Mouse (Mus musculus) gastrocnemius, postnatal 14 days (tissue): Measurements from ENCODE around the gene Nprl2. TPM values are rescaled to one million over a fixed set of nuclear protein-coding genes. Genes with fewer than 3 reads are reported as not detected.

ENCODE experiments used
- DNase-seq: peaks from one replicate; pipeline ENCODE4 v3.0.0; 2021; ENCODE audit warnings: mixed read lengths
- intact Hi-C: fragments of 180-260 bp; cut with DNase I; formaldehyde crosslinking; loops from one replicate; pipeline ENCODE4 v1.15.1; 2025; ENCODE audit warnings: low total_unique reads
- total RNA-seq, 2 experiments: library from RNA; stranded (reverse); gene quantifications; 2 replicates each; pipeline ENCODE4 v1.2.3; 2021

The Nprl2 gene
- total RNA-seq, 2 experiments from 2014 or later, result 7.5 to 7.7 TPM

DNA sequence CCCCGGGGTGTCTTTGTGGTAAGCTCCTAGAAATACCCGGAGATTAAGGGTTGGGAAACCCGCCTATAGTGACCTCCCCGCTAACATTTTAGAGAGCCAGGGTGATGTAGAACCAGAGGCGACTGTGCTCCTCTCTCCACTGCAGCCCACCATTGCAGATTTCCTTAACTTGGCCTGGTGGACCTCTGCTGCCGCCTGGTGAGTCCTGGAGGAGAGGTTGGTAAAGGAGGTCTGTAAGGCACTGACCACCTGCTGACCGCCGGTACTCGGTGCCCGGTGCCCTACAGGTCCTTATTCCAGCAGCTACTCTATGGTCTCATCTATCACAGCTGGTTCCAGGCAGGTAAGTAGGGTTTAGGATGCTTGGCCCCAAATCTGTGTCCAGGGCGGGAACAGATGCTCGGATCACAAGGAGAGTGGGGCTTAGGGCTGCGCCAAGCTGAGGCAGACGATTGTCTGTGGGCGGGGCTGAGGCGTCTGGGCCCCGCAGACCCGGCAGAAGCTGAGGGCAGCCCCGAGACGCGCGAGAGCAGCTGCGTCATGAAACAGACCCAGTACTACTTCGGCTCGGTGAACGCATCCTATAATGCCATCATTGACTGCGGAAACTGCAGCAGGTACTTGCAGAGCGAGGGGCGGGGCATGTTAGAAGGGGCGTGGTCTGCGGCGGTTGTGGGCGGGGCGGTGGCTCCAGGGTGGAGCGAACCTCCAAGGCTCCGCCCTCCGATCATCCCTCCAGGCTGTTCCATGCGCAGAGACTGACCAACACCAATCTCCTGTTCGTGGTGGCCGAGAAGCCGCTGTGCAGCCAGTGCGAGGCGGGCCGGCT is 15.6 kb upstream of the Nprl2 start:
- DNase-seq, result peak; percentile 62
- intact Hi-C loops, result no loop called here

DNA sequence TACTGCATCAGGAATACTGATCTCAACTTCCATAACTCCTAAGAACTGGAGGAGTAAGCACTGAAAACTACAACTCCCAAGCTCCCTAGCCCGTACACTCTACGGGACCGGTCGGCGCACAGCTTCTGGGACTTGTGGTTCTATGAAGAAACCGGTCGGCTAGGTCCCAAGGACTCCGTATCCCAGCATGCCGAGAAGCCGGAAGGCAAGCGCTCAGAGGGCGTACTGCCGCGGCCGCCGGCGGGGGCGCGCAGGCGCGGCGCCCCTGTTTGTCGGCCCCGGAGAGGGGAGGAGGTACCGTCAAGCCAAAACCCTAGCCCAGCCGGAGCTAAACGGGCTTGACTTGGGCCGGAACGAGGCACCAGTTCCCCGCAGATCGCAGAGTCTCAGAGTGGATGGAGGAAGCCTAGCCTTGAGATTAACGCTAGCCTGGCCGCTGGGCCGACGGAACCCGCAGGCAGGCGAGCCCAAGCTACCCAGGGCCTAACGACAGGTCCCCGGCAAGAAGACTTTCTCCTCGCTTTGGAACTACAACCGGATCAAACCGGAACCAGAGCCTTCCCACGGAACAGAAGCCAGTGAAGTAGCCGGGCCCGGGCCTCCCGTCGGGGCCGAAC is 8.1 kb upstream of the Nprl2 start, which contains the start of gene Tmem115:
Tmem115 (plus strand) TSS at position 155 of the 617 bp plus-strand sequence.
- intact Hi-C loops, result no loop called here

DNA sequence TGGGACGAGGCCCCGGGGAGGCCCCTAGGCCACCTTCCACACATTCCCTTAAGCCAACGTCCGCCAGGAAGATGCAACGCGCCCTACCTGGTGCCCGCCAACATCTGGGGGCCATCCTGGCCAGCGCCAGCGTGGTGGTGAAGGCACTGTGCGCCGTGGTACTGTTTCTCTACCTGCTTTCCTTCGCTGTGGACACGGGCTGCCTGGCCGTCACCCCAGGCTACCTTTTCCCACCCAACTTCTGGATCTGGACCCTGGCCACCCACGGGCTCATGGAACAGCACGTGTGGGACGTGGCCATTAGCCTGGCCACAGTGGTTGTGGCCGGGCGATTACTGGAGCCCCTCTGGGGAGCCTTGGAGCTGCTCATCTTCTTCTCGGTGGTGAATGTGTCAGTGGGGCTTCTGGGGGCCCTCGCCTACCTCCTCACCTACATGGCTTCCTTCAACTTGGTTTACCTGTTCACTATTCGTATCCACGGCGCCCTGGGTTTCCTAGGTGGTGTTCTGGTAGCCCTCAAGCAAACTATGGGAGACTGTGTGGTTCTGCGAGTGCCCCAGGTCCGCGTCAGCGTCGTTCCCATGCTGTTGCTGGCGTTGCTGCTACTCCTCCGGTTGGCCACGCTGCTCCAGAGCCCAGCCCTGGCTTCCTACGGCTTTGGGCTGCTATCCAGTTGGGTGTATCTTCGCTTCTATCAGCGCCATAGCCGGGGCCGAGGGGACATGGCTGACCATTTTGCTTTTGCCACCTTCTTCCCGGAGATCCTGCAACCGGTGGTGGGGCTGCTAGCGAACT is 7.4 kb upstream of the Nprl2 start:
- peak; percentile 64 for DNase-seq

More for the DNA sequence above, 8.1 kb upstream of the Nprl2 start, which contains the start of gene Tmem115:
- DNase-seq, result peak; percentile 93

DNA sequence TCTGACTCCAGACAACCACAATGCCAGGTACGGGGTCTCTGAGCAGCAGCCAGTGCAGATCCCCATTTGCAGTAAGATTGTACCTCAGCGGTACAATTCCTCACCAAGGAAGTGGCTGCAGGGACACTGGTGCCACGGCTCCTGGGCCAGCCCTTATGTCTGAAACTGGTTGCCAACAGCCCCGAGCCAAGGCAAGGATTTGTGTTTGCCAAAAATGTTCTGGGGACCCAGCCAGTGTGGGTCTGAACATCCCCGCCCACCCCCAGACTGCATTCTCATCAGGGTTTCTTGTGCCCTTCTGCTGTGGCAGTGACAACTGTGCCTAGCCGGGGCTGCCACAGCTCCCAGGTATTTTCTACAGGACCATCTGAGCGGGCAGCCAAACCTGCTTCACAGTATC is 3.8 kb upstream of the Nprl2 start:
- intact Hi-C loops, result no loop called here
- no peak for DNase-seq

More for the DNA sequence above, 7.4 kb upstream of the Nprl2 start:
- intact Hi-C loops, result no loop called here

DNA sequence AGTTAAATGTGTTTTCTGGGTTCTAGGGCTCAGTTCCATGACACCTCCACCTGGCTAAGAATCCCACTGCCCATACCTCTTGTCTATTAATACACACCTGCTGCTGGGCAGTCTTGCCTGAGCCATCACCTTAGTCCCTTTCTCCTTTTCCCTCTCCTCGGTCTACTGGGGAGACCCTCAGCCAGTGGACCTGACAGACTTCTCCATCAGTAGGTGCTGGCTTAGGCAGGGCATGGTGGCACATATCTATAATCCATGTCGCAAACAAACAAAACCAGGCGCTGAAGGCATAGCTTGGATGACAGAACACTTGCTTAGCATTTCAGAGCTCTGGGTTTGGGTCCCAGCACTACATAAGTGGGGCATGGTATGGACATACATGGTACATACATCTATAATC is 3.3 kb upstream of the Nprl2 start:
- DNase-seq, result no peak
- intact Hi-C loops, result no loop called here

DNA sequence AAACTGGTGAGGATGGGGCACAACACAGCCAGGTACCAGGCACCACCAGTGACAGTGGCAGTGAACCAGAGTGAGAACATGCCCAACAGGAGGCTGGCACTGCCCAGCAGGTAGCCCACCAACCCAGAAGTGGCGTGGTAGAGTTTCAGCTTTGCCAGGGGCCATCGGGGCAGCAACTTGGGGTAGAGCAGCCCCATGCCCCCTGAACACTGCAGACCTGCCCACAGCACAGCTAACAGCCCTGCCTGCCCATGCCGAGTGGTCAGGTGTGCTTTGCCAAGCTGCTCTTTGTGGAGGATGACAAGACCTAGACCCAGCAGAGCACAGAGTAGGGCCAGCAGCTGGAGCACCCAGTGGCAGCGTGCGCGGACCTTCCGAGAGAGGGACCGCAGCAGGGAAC is 2.1 kb upstream of the Nprl2 start:
- intact Hi-C loops, result no loop called here

DNA sequence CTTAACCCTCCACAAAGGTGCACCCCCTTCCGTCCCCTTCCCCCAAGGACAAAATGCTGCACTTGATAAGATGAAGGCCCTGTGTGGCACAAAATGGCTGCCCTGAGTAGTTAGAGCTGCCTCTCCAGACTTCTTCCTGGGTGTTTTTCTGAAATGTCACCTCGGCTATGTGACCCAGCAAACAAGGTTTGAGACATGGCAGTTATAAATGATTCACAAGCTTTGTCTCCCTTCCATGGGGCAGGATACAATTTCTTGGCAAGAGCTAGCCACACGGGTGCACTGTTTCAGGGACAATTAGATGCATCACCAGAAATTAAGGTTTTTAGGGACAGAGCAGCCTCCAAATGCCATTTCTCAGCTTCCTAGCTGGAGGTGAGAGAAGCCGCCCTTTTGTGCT is 1.6 kb upstream of the Nprl2 start:
- no peak for DNase-seq
- intact Hi-C loops, result no loop called here

More for the DNA sequence above, 2.1 kb upstream of the Nprl2 start:
- DNase-seq, result no peak

DNA sequence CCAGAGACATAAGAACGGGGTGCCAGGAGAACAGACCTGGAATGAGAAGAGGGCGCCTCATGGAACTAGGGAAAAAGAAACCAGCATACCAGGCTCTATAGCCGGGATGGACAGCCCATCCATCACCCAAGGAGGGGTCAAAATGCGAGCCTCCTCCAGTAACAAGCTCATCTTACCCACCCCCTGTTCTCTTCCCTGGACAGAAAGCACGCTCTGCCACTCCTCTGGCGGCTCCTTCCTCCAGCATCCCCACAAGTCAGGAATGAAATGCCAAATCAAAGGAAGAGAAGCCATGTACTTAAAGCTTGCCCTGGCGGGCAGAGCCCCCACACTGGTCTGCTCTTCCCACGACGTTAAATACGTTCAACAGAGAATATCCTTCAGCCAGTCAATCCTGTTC is 1.0 kb upstream of the Nprl2 start:
- intact Hi-C loops, result no loop called here
- DNase-seq, result no peak

DNA sequence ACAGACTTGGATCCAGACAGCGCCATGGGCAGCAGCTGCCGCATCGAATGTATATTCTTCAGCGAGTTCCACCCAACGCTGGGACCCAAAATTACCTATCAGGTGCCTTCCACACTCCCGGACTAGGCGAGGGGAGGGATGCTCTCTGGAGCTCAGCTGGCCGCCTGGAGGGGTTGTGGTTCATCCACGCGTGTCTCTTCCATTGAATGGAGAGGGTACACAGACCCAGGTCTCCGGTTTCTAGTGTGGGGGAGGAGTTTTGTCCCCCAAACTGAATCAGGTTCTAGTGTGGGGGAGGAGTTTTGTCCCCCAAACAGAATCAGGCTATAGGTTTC is 293 bp downstream of the Nprl2 start:
- intact Hi-C loops, result no loop called here
- no peak for DNase-seq

DNA sequence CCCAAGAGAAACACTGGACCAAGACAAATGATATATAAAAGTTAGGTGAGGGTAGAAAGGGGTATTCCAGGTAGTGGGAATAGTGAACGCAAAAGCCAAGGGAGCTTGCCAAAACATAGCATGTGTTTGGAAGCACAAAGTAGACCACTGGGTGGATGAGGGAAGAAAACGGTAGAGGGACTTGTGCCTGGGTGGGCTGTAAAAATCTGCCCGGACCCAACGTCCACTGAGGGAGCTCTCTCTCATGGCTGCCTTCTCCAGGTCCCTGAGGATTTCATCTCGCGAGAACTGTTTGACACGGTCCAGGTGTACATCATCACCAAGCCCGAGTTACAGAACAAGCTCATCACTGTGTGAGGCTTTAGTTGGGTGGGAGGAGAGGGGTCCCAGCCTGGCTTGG is 695 bp downstream of the Nprl2 start:
- no peak for DNase-seq
- intact Hi-C loops, result no loop called here

DNA sequence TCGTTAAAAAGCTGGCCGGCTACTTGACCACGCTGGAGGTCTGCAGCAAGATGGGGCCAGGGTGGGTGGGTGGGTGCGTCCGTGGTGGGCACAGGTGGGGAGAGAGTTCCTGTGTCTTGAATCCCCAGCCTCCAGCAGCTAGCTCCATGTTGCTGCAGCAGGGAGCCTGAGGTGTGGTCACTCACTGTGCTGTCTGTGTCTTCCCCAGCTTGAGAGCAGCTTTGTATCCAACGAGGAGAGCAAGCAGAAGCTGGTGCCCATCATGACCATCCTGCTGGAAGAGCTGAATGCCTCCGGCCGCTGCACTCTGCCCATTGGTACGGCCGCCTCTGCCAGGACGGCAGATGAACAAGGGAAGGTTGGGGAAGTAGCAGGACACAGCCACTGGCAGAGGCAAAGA is 1.3 kb downstream of the Nprl2 start:
- intact Hi-C loops, result no loop called here
- no peak for DNase-seq

DNA sequence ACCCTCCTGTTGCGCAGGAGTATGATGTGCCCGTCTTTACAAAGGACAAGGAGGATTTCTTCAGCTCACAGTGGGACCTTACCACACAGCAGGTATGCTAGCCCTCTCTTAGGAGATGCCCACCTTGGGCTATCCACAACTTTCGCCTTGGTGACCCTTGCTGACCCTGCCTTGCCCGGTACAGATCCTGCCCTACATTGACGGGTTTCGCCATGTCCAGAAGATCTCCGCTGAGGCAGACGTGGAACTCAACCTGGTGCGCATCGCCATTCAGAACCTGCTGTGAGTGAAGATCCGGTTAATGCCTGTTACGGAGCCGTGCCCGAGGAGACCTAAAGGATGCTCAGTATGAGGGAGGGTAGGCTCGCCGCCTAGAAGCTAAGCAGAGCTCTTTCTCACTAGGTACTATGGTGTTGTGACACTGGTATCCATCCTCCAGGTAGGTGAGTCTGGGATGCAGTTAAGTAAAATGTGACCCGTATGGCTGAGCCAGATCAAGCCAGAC is 2.2 kb downstream of the Nprl2 start:
- intact Hi-C loops, result no loop called here
- DNase-seq, result no peak

DNA sequence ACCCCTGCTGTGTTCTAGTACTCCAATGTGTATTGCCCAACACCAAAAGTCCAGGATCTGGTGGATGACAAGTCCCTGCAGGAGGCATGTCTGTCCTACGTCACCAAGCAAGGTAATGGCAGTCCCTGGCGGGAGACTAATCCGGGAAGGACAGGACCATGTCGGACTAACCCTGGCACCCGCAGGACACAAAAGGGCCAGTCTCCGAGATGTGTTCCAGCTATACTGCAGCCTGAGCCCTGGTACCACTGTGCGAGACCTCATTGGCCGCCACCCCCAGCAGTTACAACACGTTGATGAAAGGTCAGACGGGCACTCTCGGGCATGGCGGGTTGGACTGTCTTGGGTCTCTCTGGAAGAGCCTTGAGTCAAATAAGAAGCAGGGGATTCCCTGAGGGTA is 2.7 kb downstream of the Nprl2 start:
- DNase-seq, result no peak
- intact Hi-C loops, result no loop called here

DNA sequence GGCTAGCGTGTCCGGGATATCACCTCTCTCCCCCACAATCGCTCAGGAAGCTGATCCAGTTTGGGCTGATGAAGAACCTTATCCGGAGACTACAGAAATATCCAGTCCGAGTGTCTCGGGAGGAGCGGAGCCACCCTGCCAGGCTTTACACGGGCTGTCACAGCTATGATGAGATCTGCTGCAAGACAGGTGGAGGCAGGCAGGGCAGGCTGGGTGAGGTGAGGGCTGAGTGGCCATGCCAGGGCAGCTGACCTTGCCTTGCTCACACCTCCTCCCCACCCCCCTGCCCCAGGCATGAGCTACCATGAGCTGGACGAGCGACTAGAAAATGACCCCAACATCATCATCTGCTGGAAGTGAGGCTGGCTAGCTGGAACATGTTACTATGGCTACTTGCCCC is 3.2 kb downstream of the Nprl2 start:
- no peak for DNase-seq
- intact Hi-C loops, result no loop called here

DNA sequence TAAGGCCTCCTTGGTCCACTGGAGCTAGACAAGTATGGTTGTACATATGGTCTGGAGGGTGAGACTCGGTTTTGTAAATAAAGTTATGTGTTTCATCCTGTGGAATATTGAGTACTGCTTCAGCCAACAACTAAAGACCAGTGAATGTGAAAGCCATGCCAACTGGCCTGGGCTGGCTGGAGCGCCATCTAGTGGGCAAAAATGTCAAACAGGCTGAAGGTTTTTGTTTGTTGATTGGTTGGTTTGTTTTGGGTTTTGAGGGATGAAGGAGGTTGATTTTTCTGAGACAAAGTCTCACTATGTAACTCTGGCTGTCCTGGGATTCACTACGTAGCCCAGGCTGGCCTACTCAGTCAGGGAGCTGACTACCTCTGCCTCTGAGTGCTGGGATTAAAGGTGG is 3.6 kb downstream of the Nprl2 start:
- DNase-seq, result peak; percentile 71
- intact Hi-C loops, result no loop called here

DNA sequence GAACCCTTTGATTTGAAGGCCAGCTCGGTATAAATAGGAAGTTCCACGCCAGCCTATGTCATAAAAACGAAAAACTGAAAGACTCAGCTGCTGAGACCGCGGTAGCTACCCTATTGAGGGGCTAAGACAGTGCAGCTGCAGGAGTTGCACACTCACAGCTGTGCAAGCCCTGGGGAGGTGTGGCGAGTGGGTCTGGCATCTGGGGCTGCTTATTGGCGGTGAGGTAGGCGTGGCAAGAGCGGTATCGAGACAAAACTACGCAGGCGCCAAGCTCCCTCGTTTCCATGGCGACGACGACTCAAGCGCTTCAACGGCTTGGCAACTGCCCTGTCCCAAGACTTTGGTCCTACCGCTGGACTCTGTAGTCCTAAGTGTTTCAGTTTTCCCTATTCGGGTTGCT is 5.0 kb downstream of the Nprl2 start, which contains the start of gene Zmynd10:
Zmynd10 (plus strand) TSS at position 273 of the 400 bp plus-strand sequence.
- intact Hi-C loops, result no loop called here
- peak; percentile 89 for DNase-seq

DNA sequence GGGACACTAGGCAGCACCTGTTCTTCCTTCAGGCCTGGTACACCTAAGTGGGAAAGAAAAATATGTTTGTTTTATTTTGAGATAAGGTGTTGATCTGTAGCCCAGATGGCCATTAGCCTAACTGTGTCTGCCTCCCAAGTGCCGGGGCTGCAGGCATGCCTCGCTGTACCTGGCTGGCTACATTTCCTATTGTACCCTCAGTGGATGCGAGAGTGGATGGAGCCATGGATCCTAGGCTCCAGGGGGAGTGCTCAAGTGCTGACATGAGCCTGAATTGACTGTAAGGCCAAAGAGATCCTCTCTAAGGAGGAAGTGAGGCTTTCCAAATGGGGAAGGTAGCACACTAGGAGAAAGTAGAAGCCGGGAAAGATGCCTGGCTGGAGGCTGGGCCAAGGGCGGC is 5.9 kb downstream of the Nprl2 start:
- DNase-seq, result no peak
- intact Hi-C loops, result no loop called here

DNA sequence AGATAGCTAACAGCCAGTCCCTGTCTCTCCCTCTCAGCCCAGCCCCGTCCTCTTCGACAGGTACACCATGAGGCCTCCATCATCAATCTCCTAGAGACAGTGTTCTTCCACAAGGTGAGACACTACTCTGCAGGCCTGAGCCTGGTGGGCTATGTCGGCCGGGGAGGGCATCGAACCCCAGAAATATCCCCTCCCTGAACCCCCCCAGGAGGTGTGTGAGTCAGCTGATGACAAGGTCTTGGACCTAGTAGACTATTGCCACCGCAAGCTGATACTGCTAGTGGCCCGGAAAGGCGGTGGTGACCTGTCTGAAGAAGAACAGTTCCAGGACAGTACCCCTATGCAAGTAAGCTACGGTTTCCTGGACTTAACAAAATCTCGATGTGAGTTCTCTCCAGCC is 6.8 kb downstream of the Nprl2 start:
- intact Hi-C loops, result no loop called here
- DNase-seq, result no peak

DNA sequence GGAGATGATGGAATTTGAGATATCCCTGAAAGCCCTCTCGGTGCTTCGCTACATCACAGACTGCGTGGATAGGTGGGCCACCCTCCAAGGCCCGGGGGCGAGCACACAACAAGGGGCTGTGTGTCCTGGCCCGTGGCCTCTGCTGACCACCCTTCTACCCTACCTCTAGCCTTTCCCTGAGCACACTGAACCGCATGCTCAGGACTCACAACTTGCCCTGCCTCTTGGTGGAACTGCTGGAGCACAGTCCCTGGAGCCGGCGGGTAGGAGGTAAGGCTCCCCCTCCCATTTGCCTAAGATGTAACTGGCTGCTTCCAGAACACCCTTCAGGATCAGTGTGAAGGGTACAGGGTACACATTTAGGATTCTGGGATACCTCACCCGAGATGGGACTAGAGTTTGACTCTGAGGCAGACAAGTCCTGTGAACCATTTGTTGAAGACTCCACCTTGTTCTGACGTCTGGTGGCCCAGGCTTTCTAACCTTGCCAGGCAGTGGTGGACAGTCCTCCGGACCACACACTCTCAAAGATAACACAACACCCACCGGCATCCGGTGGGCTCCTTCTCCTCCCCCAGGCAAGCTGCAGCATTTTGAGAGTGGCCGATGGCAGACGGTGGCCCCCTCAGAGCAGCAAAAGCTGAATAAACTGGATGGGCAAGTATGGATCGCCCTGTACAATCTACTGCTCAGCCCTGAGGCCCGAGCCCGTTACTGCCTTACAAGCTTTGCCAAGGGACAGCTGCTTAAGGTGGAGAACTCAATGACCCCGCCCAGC is 7.5 kb downstream of the Nprl2 start:
- no peak for DNase-seq
- intact Hi-C loops, result no loop called here
